Mouse (Mus musculus): ENCODE results near the gene Gpx8. TPM values are rescaled to one million over a fixed set of nuclear protein-coding genes. Genes with fewer than 3 reads are reported as not detected.
A peak's percentile ranks its signal among the peaks of the same experiment; 100 is the strongest.

Gene Gpx8
- polyA plus RNA-seq, 1 experiment from 2014 or later, result 42.0 TPM

- 16% methylated on average over 18 of the region's 18 CpGs for WGBS
- Histone ChIP-seq H3K4me3 (peak overlapping the region; percentile 47), H3K27ac (no peak overlapping the region), H3K4me1 (peaks cover 10% of the 10 kb centered on the region; the same call in 1 of the 2 replicates), H3K27me3 (replicated peaks) (no peaks in the 10 kb centered on the region), H3K4me2 (peak overlapping the region; percentile 74), H3K36me3 (replicated peaks) (no peaks in the 10 kb centered on the region), H3K9ac (peak overlapping the region; percentile 48), H3K9me3 (no peaks in the 10 kb centered on the region)
- no peak for ATAC-seq (replicated peaks)
These were observed 626 bp downstream of the Gpx8 start for GRCm38 (mm10) chr13:113045458-113046110.

- H3K9ac ChIP-seq, result no peak overlapping the region
- H3K4me2 ChIP-seq, result peak overlapping the region; percentile 74; the same call in 1 of the 2 replicates
- H3K27me3 ChIP-seq (replicated peaks), result no peaks in the 10 kb centered on the region
- no peaks in the 10 kb centered on the region for H3K36me3 ChIP-seq (replicated peaks)
- no peak overlapping the region for H3K27ac ChIP-seq
- no peak for ATAC-seq (replicated peaks)
- H3K9me3 ChIP-seq, result no peaks in the 10 kb centered on the region
- peaks cover 10% of the 10 kb centered on the region; the same call in 1 of the 2 replicates for H3K4me1 ChIP-seq
- WGBS, result 76% methylated on average over 3 of the region's 3 CpGs
- peak overlapping the region; percentile 47 for H3K4me3 ChIP-seq
These were observed 1.3 kb downstream of the Gpx8 start for GRCm38 (mm10) chr13:113044876-113045275.

GRCm38 (mm10) chr13:113035852-113036251 lies 10.4 kb downstream of the Gpx8 start:
- Histone ChIP-seq H3K4me3 (peak overlapping the region; percentile 53; the same call in 1 of the 2 replicates), H3K27me3 (replicated peaks) (peaks cover 14% of the 10 kb centered on the region), H3K4me2 (peak overlapping the region; percentile 99), H3K36me3 (replicated peaks) (no peaks in the 10 kb centered on the region), H3K9ac (no peak overlapping the region), H3K9me3 (no peaks in the 10 kb centered on the region), H3K4me1 (peaks cover 26% of the 10 kb centered on the region), H3K27ac (no peak overlapping the region)
- WGBS, result under 1% methylated on average over 4 of the region's 4 CpGs
- ATAC-seq (replicated peaks), result peak; percentile 80

- 0% methylated on average over 46 of the region's 46 CpGs for WGBS
- Histone ChIP-seq H3K4me1 (peaks cover 26% of the 10 kb centered on the region), H3K9ac (peak within 1 kb of the TSS; percentile 40), H3K4me3 (peak within 1 kb of the TSS; percentile 53), H3K36me3 (replicated peaks) (no peaks in the 10 kb centered on the region), H3K27ac (no peak within 1 kb of the TSS), H3K9me3 (no peaks in the 10 kb centered on the region), H3K4me2 (peak within 1 kb of the TSS; percentile 99), H3K27me3 (replicated peaks) (peaks cover 16% of the 10 kb centered on the region)
- ATAC-seq (replicated peaks), result peak; percentile 25; the same call in 1 of the 2 replicates
These were observed 11.2 kb downstream of the Gpx8 start, which contains the start of gene Cdc20b for GRCm38 (mm10) chr13:113034950-113035421. TSS of gene Cdc20b (plus strand) at chr13:113035111.

- Histone ChIP-seq H3K9me3 (no peaks in the 10 kb centered on the region), H3K4me1 (peaks cover 26% of the 10 kb centered on the region), H3K27me3 (replicated peaks) (peaks cover 21% of the 10 kb centered on the region), H3K27ac (no peak overlapping the region), H3K9ac (0 out of 2 replicates have a peak overlapping the region, but pooled peaks have one; percentile 40), H3K36me3 (replicated peaks) (no peaks in the 10 kb centered on the region), H3K4me2 (peak overlapping the region; percentile 99), H3K4me3 (peak overlapping the region; percentile 53)
- no peak for ATAC-seq (replicated peaks)
- WGBS, result under 1% methylated on average over 11 of the region's 11 CpGs
These were observed 11.8 kb downstream of the Gpx8 start for GRCm38 (mm10) chr13:113034271-113034886.

- H3K4me3 ChIP-seq, result no peak overlapping the region
- H3K36me3 ChIP-seq (replicated peaks), result no peaks in the 10 kb centered on the region
- H3K4me1 ChIP-seq, result peaks cover 26% of the 10 kb centered on the region
- H3K4me2 ChIP-seq, result peak overlapping the region; percentile 70
- no peak overlapping the region for H3K9ac ChIP-seq
- H3K27me3 ChIP-seq (replicated peaks), result peaks cover 21% of the 10 kb centered on the region
- no peaks in the 10 kb centered on the region for H3K9me3 ChIP-seq
- H3K27ac ChIP-seq, result no peak overlapping the region
- ATAC-seq (replicated peaks), result no peak
These were observed 13.4 kb downstream of the Gpx8 start for GRCm38 (mm10) chr13:113032831-113033230.

GRCm38 (mm10) chr13:113031792-113032571 lies 14.2 kb downstream of the Gpx8 start:
- under 1% methylated on average over 40 of the region's 40 CpGs for WGBS
- no peaks in the 10 kb centered on the region for H3K9me3 ChIP-seq
- peak overlapping the region; percentile 59 for H3K4me3 ChIP-seq
- peak overlapping the region; percentile 83 for H3K27ac ChIP-seq
- peaks cover 26% of the 10 kb centered on the region for H3K4me1 ChIP-seq
- peaks cover 21% of the 10 kb centered on the region for H3K27me3 ChIP-seq (replicated peaks)
- peak; percentile 76 for ATAC-seq (replicated peaks)
- H3K36me3 ChIP-seq (replicated peaks), result no peaks in the 10 kb centered on the region
- H3K9ac ChIP-seq, result peak overlapping the region; percentile 69
- peak overlapping the region; percentile 70 for H3K4me2 ChIP-seq

- Histone ChIP-seq H3K27ac (peak overlapping the region; percentile 83; the same call in 1 of the 2 replicates), H3K9me3 (no peaks in the 10 kb centered on the region), H3K9ac (peak overlapping the region; percentile 69; the same call in 1 of the 2 replicates), H3K27me3 (replicated peaks) (peaks cover 21% of the 10 kb centered on the region), H3K4me3 (peak overlapping the region; percentile 59), H3K36me3 (replicated peaks) (no peaks in the 10 kb centered on the region), H3K4me2 (peak overlapping the region; percentile 70), H3K4me1 (peaks cover 26% of the 10 kb centered on the region)
- peak; percentile 46 for ATAC-seq (replicated peaks)
- 2% methylated on average over 7 of the region's 7 CpGs for WGBS
These were observed 14.9 kb downstream of the Gpx8 start for GRCm38 (mm10) chr13:113031351-113031750.

- 87% methylated on average over 17 of the region's 17 CpGs for WGBS
- H3K27ac ChIP-seq, result no peak overlapping the region
- no peaks in the 10 kb centered on the region for H3K36me3 ChIP-seq (replicated peaks)
- no peaks in the 10 kb centered on the region; the same call in 1 of the 2 replicates for H3K27me3 ChIP-seq (replicated peaks)
- H3K4me1 ChIP-seq, result no peaks in the 10 kb centered on the region
- H3K4me3 ChIP-seq, result no peak overlapping the region
- no peaks in the 10 kb centered on the region for H3K9me3 ChIP-seq
- H3K9ac ChIP-seq, result no peak overlapping the region
- H3K4me2 ChIP-seq, result no peak overlapping the region
- ATAC-seq (replicated peaks), result no peak
These were observed 22.7 kb downstream of the Gpx8 start for GRCm38 (mm10) chr13:113023274-113024143.

GRCm38 (mm10) chr13:113022467-113022866 lies 23.7 kb downstream of the Gpx8 start:
- WGBS, result 73% methylated on average over 8 of the region's 8 CpGs
- H3K4me1 ChIP-seq, result no peaks in the 10 kb centered on the region
- no peaks in the 10 kb centered on the region; the same call in 1 of the 2 replicates for H3K27me3 ChIP-seq (replicated peaks)
- no peak for ATAC-seq (replicated peaks)
- H3K9ac ChIP-seq, result no peak overlapping the region
- no peaks in the 10 kb centered on the region for H3K9me3 ChIP-seq
- H3K4me3 ChIP-seq, result no peak overlapping the region
- H3K4me2 ChIP-seq, result no peak overlapping the region
- no peaks in the 10 kb centered on the region for H3K36me3 ChIP-seq (replicated peaks)
- H3K27ac ChIP-seq, result no peak overlapping the region

GRCm38 (mm10) chr13:113021521-113021920 lies 24.7 kb downstream of the Gpx8 start:
- H3K9me3 ChIP-seq, result no peaks in the 10 kb centered on the region
- H3K4me3 ChIP-seq, result no peak overlapping the region
- no peak overlapping the region for H3K27ac ChIP-seq
- no peak for ATAC-seq (replicated peaks)
- H3K4me2 ChIP-seq, result no peak overlapping the region
- no peaks in the 10 kb centered on the region for H3K36me3 ChIP-seq (replicated peaks)
- no peaks in the 10 kb centered on the region; the same call in 1 of the 2 replicates for H3K27me3 ChIP-seq (replicated peaks)
- WGBS, result 87% methylated on average over 2 of the region's 2 CpGs
- no peak overlapping the region for H3K9ac ChIP-seq
- no peaks in the 10 kb centered on the region for H3K4me1 ChIP-seq
